Mouse (Mus musculus) neural tube, embryonic 14.5 days (tissue): Measurements from ENCODE around the gene Kctd19. TPM values are rescaled to one million over a fixed set of nuclear protein-coding genes. Genes with fewer than 3 reads are reported as not detected.

ENCODE experiments used
- ATAC-seq: fragments of 200-750 bp; cut with Nextera tagmentation; 2 replicates; pipeline ENCODE4 v1.8.0; 2017; ENCODE audit warnings: low read depth, mild to moderate bottlenecking, moderate TSS enrichment, moderate library complexity
- H3K27ac ChIP-seq: fragments of 300-500 bp; sonication (generic); 2 replicates; pipeline ENCODE4 v1.5.1; 2014; ENCODE audit warnings: low read depth, mild to moderate bottlenecking, control low read depth, low read length, moderate library complexity, mixed read lengths
- H3K27me3 ChIP-seq: fragments of 300-500 bp; sonication (generic); 2 replicates; pipeline ENCODE4 v1.6.1; 2014; ENCODE audit warnings: low read length; ENCODE audit not compliant: control insufficient read depth, insufficient read depth
- H3K36me3 ChIP-seq: fragments of 300-500 bp; sonication (generic); 2 replicates; pipeline ENCODE4 v1.6.1; 2014; ENCODE audit warnings: low read length, mixed read lengths; ENCODE audit not compliant: control insufficient read depth, insufficient read depth
- H3K4me1 ChIP-seq: fragments of 300-500 bp; sonication (generic); 2 replicates; pipeline ENCODE4 v1.6.1; 2014; ENCODE audit warnings: low read length; ENCODE audit not compliant: control insufficient read depth, insufficient read depth
- H3K4me2 ChIP-seq: fragments of 300-500 bp; sonication (generic); 2 replicates; pipeline ENCODE4 v1.6.1; 2014; ENCODE audit warnings: mild to moderate bottlenecking, low read depth, low read length, control low read depth
- H3K4me3 ChIP-seq: fragments of 300-500 bp; sonication (generic); 2 replicates; pipeline ENCODE4 v1.5.1; 2014; ENCODE audit warnings: low read depth, low read length, control low read depth, mixed read lengths
- H3K9ac ChIP-seq: fragments of 300-500 bp; sonication (generic); replicated peaks from 2 replicates; pipeline ENCODE4 v1.6.1; 2014; ENCODE audit warnings: low read depth, mild to moderate bottlenecking, control low read depth, low read length, mixed read lengths
- H3K9me3 ChIP-seq: fragments of 300-500 bp; sonication (generic); 2 replicates; pipeline ENCODE4 v1.6.1; 2016; ENCODE audit warnings: low read length; ENCODE audit not compliant: control insufficient read depth
- WGBS: fragments of 180-500 bp; shearing (Covaris S2); extraction: QIAGEN DNeasy Blood & Tissue Kit; methylation state at CpG from one replicate; pipeline ENCODE4 v1.1.7; 2014; 5-methylcytosine and 5-hydroxymethylcytosine counted together
- polyA plus RNA-seq: library from polyadenylated mRNA; unstranded; fragments of >200 nt; fragmentation: Nextera tagmentation; extraction: Ambion mirVana; gene quantifications from 2 replicates; pipeline ENCODE4 v1.2.1, GENCODE M21; 2014

Kctd19 gene
- polyA plus RNA-seq, 1 experiment from 2014 or later, result not detected

DNA sequence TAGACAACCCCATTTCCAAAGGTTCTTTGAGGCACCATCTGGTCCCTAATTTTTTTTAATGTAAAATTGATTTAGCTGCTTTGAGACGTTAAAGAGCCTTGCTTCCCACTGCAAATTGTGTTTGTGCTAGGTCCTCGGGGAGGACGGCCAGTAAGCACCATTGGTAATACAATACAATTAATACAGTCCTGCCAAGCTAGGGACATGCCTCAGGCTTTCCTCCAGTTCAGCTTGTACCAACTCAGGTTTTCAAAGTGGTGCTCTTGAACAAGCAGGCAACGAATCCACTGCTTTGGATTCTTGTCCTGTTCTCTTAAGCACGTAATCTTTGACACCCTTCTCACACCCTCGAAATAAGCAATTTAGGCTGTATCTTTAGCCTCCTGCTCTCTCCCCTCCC is 19.7 kb upstream of the Kctd19 start:
- H3K4me1 ChIP-seq, result peaks cover 10% of the 10 kb centered on the region
- WGBS, result 24% methylated on average over 6 of the region's 6 CpGs
- H3K4me3 ChIP-seq, result no peak overlapping the region
- H3K9me3 ChIP-seq, result no peaks in the 10 kb centered on the region
- H3K9ac ChIP-seq, result no peak overlapping the region
- no peak overlapping the region for H3K4me2 ChIP-seq
- ATAC-seq, result no peak
- H3K27me3 ChIP-seq, result no peaks in the 10 kb centered on the region
- no peak overlapping the region for H3K27ac ChIP-seq
- H3K36me3 ChIP-seq, result no peaks in the 10 kb centered on the region

DNA sequence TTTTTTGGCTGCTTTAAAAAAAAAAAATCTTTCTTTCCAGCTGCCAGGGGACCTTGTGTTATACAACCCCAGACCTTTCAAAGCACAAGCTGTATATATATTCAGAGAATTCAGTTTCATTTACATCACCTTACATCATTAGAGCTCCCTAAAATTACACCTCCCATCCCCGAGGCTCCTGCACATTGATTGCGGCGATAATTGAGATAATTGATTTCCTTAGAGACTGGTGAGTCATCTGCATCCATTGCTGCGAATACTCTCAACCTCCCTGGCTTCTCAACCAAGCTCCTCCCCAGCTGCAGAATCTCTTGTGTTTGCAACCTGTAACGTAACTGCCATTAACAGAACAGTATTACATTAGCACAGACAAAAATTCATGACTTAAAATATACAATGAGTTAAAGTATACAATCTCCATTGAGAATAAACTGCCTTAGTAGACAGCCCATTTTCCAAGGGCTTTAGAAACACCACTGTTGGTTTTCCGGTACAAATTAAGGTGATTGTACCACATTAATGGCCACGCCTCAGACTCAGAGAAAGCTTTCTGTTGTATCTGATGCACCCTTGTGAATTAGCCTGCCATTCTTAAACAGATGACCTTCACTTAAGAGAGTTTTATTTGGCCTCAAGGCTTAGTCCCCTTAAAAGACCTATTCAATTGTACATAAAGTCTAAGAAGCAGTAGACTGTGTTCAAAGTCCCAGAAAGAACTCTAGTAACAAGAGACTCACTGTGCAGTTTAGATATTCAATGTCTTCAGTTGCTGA is 18.6 kb upstream of the Kctd19 start:
- H3K27me3 ChIP-seq, result no peaks in the 10 kb centered on the region
- H3K36me3 ChIP-seq, result no peaks in the 10 kb centered on the region
- H3K4me2 ChIP-seq, result no peak overlapping the region
- H3K9ac ChIP-seq, result no peak overlapping the region
- no peak overlapping the region for H3K4me3 ChIP-seq
- WGBS, result 16% methylated on average over 7 of the region's 7 CpGs
- peaks cover 10% of the 10 kb centered on the region for H3K4me1 ChIP-seq
- no peaks in the 10 kb centered on the region for H3K9me3 ChIP-seq
- H3K27ac ChIP-seq, result no peak overlapping the region
- no peak for ATAC-seq

GRCm38 (mm10) chr8:105426878-105427277 is 13.6 kb upstream of the Kctd19 start:
- Histone ChIP-seq H3K36me3 (no peaks in the 10 kb centered on the region), H3K9me3 (no peaks in the 10 kb centered on the region), H3K9ac (no peak overlapping the region), H3K27me3 (no peaks in the 10 kb centered on the region), H3K4me3 (no peak overlapping the region), H3K4me2 (no peak overlapping the region), H3K4me1 (no peaks in the 10 kb centered on the region; the same call in 1 of the 2 replicates), H3K27ac (no peak overlapping the region)
- WGBS, result 77% methylated on average over 6 of the region's 6 CpGs
- no peak for ATAC-seq

DNA sequence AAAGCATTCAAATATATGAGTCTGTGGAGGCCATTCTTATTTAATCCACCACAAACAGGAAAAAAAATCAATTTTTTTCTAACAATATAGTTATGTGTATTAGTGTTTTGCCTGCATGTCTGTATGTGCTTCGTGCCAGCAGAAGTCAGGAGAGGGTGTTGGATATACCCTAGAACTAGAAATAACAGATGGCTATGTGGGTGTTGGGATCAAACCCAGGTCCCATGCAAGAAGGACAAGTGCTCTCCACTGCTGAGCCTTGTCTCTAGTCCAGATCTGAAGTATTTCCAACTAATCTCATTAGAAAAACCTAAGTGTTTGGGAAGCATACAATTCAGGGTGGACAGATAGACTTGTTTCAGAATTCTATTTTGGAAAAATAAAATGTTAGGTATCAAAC is 8.7 kb upstream of the Kctd19 start:
- H3K9me3 ChIP-seq, result no peaks in the 10 kb centered on the region
- H3K4me1 ChIP-seq, result no peaks in the 10 kb centered on the region
- no peak overlapping the region for H3K4me2 ChIP-seq
- no peak for ATAC-seq
- no peak overlapping the region for H3K9ac ChIP-seq
- no peaks in the 10 kb centered on the region for H3K36me3 ChIP-seq
- H3K27me3 ChIP-seq, result no peaks in the 10 kb centered on the region
- 73% methylated on average over 1 of the region's 1 CpGs for WGBS
- H3K27ac ChIP-seq, result no peak overlapping the region
- H3K4me3 ChIP-seq, result no peak overlapping the region

DNA sequence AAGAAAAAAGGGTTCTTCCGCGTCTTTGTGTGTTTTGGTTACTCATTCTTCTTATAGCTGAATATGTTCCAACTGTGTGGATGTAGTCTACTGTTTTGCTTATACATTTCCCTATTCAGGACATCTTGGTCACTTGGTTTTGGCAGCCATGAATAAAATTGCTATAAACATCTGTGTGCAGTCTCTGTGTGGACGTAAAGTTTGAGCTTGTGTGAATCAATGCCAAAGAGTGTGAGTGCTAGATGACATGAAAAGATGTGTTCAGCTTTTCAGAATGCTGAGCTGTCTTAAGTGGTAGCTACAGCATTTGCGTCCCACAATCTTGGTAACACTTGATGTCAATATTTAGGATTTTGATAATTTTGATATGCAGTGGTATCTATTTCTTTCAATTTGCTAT is 6.5 kb upstream of the Kctd19 start:
- Histone ChIP-seq H3K4me3 (no peak overlapping the region), H3K9ac (no peak overlapping the region), H3K4me1 (no peaks in the 10 kb centered on the region), H3K27ac (no peak overlapping the region), H3K9me3 (no peaks in the 10 kb centered on the region), H3K4me2 (no peak overlapping the region), H3K27me3 (no peaks in the 10 kb centered on the region), H3K36me3 (no peaks in the 10 kb centered on the region)
- 97% methylated on average over 4 of the region's 4 CpGs for WGBS
- no peak for ATAC-seq

GRCm38 (mm10) chr8:105418992-105419391 is 5.7 kb upstream of the Kctd19 start:
- H3K4me2 ChIP-seq, result no peak overlapping the region

DNA sequence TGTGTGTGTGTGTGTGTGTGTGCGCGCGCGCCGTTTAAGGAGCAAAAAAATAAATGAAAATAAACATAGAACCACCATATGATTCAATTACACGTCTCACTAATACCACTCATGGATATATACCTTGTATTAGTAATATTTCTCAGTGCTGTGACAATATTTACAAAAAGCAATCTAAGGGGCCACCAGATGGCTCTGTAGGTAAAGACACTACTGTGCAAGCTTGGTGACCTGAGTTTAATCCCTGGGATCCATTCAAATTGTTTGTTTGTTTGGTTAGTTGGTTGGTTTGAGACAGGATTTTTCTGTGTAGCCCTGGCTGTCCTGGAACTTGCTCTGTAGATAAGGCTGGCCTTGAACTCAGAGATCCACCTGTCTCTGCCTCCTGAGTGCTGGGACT is 3.4 kb downstream of the Kctd19 start:
- H3K4me2 ChIP-seq, result no peak overlapping the region

More at GRCm38 (mm10) chr8:105418992-105419391, 5.7 kb upstream of the Kctd19 start:
- H3K36me3 ChIP-seq, result no peaks in the 10 kb centered on the region
- WGBS, result 86% methylated on average over 2 of the region's 2 CpGs
- H3K4me3 ChIP-seq, result no peak overlapping the region
- ATAC-seq, result no peak
- no peaks in the 10 kb centered on the region for H3K4me1 ChIP-seq
- H3K27me3 ChIP-seq, result no peaks in the 10 kb centered on the region
- no peak overlapping the region for H3K27ac ChIP-seq
- no peaks in the 10 kb centered on the region for H3K9me3 ChIP-seq
- H3K9ac ChIP-seq, result no peak overlapping the region

GRCm38 (mm10) chr8:105408331-105408730 is 5.0 kb downstream of the Kctd19 start:
- Histone ChIP-seq H3K4me3 (no peak overlapping the region), H3K27me3 (0 out of 2 replicates have a peak, but pooled peaks cover under 1% of the 10 kb centered on the region), H3K4me2 (no peak overlapping the region), H3K27ac (no peak overlapping the region), H3K9ac (no peak overlapping the region), H3K4me1 (0 out of 2 replicates have a peak, but pooled peaks cover under 1% of the 10 kb centered on the region), H3K36me3 (no peaks in the 10 kb centered on the region), H3K9me3 (no peaks in the 10 kb centered on the region)
- WGBS, result 70% methylated on average over 7 of the region's 7 CpGs
- ATAC-seq, result no peak

More for the DNA sequence above, 3.4 kb downstream of the Kctd19 start:
- Histone ChIP-seq H3K4me1 (0 out of 2 replicates have a peak, but pooled peaks cover 3% of the 10 kb centered on the region), H3K9ac (no peak overlapping the region), H3K9me3 (no peaks in the 10 kb centered on the region), H3K27me3 (0 out of 2 replicates have a peak, but pooled peaks cover 4% of the 10 kb centered on the region), H3K36me3 (no peaks in the 10 kb centered on the region), H3K4me3 (no peak overlapping the region), H3K27ac (no peak overlapping the region)
- WGBS, result 97% methylated on average over 6 of the region's 6 CpGs
- no peak for ATAC-seq

- Histone ChIP-seq H3K4me3 (no peak overlapping the region), H3K27ac (no peak overlapping the region), H3K4me2 (no peak overlapping the region), H3K9me3 (no peaks in the 10 kb centered on the region), H3K9ac (no peak overlapping the region), H3K36me3 (no peaks in the 10 kb centered on the region), H3K4me1 (no peaks in the 10 kb centered on the region), H3K27me3 (no peaks in the 10 kb centered on the region)
- no peak for ATAC-seq
- 71% methylated on average over 10 of the region's 10 CpGs for WGBS
Measured at GRCm38 (mm10) chr8:105406416-105406815, 6.9 kb downstream of the Kctd19 start.
